Mouse (Mus musculus): ENCODE measurements around the gene Slc17a7. TPM values are rescaled to one million over a fixed set of nuclear protein-coding genes. Genes with fewer than 3 reads are reported as not detected.

Slc17a7 gene
- polyA plus RNA-seq, 1 experiment from 2014 or later, result not detected

DNA sequence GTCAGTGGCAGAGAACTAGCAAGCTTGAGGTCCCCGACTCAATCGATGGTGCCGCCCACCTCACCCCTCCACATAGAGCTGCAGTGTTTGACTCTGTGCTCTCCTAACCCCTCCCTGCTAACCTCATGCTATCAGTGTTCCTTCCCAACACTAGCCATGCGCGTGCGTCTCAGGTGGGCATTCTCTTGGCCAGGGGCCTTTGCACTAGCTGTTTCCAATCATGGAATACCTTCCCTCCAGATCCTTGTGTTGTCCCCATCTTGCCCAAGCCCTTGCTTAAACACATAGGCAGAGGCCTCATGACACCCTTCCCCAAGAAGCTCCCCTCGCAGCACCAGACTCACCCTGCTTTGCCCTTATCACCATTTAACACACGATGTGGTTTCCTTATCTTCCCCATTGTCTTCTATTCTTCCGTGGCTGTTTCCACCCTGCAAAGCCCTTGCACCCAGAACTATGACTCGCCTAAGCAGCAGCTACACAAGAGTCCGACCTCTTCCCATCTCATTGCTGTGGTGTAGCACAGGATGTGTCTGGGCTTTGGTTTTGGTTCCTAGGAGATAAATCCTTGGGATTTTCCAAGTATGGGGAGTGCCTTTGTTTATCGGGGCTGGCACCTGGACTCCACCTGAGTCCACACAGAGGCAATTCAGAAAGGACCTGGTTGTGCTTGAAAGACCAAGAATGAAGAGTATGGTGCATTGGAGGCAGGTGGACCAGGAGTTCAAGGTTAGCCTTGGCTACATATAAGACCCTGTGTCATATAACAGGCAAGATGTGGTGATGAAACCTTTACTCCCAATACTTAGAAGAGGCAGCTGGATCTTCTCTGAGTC is 26.4 kb upstream of the Slc17a7 start:
- WGBS (ENCODE audit: insufficient replicate concordance), result 30% methylated on average over 12 of the region's 12 CpGs
- TF ChIP-seq CTCF (IDR thresholded peaks at IDR 0.05; ENCODE audit: low read depth) (no peak), EP300 (IDR thresholded peaks at IDR 0.05; ENCODE audit: low read depth) (peak; percentile 64)

DNA sequence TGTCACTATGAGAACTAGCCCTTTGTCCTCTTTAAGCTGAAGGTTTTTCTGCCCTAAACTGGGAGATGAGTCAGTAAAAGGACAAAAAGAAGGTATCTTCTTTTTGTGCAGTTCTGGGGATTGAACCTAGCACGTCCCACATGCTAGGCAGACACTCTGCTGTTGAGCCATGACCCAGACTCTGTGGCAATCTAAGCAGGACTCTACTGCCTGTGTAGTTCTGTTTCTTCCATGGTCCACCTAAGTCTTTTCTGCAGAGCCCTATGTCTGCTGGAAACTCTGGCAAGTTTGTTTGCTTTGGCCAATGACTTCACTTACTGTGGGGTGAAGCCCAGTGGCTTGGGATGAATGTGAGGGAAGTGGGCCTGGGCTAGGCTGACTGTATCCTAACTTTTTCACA is 25.3 kb upstream of the Slc17a7 start:
- Histone ChIP-seq H3K27me3 (ENCODE audit: insufficient read depth, low read length) (no peaks in the 10 kb centered on the region), H3K9me3 (ENCODE audit: low read length) (no peaks in the 10 kb centered on the region), H3K4me1 (ENCODE audit: insufficient read depth) (peaks cover 23% of the 10 kb centered on the region), H3K4me2 (ENCODE audit: low read depth, low read length) (no peak overlapping the region), H3K9ac (replicated peaks) (no peak overlapping the region), H3K36me3 (replicated peaks; ENCODE audit: insufficient read depth, low read length) (peaks cover 11% of the 10 kb centered on the region; the same call in 1 of the 2 replicates), H3K4me3 (ENCODE audit: low read depth, low read length) (no peak overlapping the region), H3K27ac (ENCODE audit: low read depth) (no peak overlapping the region)
- DNase-seq, result no peak
- WGBS (ENCODE audit: insufficient replicate concordance), result 48% methylated on average over 1 of the region's 1 CpGs
- no peak for ATAC-seq
- no peak for TF ChIP-seq CTCF (IDR thresholded peaks at IDR 0.05; ENCODE audit: low read depth)
- TF ChIP-seq EP300 (IDR thresholded peaks at IDR 0.05; ENCODE audit: low read depth), result no peak

More for the DNA sequence above, 26.4 kb upstream of the Slc17a7 start:
- H3K9ac ChIP-seq (replicated peaks), result no peak overlapping the region
- H3K4me3 ChIP-seq (ENCODE audit: low read depth, low read length), result no peak overlapping the region
- H3K36me3 ChIP-seq (replicated peaks; ENCODE audit: insufficient read depth, low read length), result peaks cover 9% of the 10 kb centered on the region; the same call in 1 of the 2 replicates
- 0 out of 2 replicates have a peak overlapping the region, but pooled peaks have one; percentile 30 for H3K4me2 ChIP-seq (ENCODE audit: low read depth, low read length)
- ATAC-seq (peak; percentile 49), DNase-seq (no peak)
- no peaks in the 10 kb centered on the region for H3K9me3 ChIP-seq (ENCODE audit: low read length)
- peaks cover 23% of the 10 kb centered on the region for H3K4me1 ChIP-seq (ENCODE audit: insufficient read depth)
- H3K27ac ChIP-seq (ENCODE audit: low read depth), result peak overlapping the region; percentile 45
- no peaks in the 10 kb centered on the region for H3K27me3 ChIP-seq (ENCODE audit: insufficient read depth, low read length)

DNA sequence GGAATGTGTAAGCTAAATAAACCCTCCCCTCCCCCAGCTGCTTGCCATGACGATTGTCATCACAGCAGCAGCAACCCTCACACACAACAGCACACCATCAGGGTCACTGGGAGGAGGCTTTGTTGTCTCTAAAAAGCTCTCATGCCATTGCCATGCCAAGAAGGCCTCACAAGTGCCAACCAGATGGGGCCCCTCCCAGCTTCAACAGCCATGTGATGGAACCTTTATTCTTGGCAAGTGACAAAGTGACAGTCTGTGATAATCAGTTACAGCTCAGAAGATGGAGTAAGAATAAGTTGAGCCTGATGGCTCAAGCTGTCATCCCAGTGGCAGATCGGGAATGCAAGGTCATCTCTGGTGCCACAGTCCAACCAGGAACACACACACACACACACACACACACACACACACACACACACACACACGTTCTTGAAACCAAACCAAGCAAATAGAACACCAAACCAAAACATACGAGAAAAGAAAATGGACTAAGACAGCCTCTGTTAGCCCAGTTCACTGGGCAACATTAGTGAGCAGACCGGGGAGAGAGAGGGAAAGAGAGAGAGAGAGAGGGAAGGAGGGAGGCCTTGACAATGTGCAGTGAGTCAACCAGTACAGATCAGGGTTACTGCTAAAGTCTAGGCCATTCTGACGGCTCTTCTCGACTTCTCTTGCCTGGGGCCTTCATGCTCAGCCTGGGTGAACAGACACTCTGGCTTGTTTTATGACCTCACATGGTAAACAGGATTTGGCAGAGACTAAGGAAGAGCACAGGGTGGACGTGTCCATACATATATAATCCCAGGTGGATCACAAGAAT is 23.6 kb upstream of the Slc17a7 start:
- no peak overlapping the region for H3K27ac ChIP-seq (ENCODE audit: low read depth)
- no peak for DNase-seq
- H3K4me2 ChIP-seq (ENCODE audit: low read depth, low read length), result no peak overlapping the region
- H3K4me1 ChIP-seq (ENCODE audit: insufficient read depth), result peaks cover 20% of the 10 kb centered on the region
- ATAC-seq, result no peak
- TF ChIP-seq EP300 (IDR thresholded peaks at IDR 0.05; ENCODE audit: low read depth) (no peak), CTCF (IDR thresholded peaks at IDR 0.05; ENCODE audit: low read depth) (no peak)
- no peaks in the 10 kb centered on the region for H3K9me3 ChIP-seq (ENCODE audit: low read length)
- no peak overlapping the region for H3K4me3 ChIP-seq (ENCODE audit: low read depth, low read length)
- no peaks in the 10 kb centered on the region for H3K27me3 ChIP-seq (ENCODE audit: insufficient read depth, low read length)
- no peak overlapping the region for H3K9ac ChIP-seq (replicated peaks)
- peaks cover 27% of the 10 kb centered on the region for H3K36me3 ChIP-seq (replicated peaks; ENCODE audit: insufficient read depth, low read length)
- WGBS (ENCODE audit: insufficient replicate concordance), result 61% methylated on average over 8 of the region's 8 CpGs

DNA sequence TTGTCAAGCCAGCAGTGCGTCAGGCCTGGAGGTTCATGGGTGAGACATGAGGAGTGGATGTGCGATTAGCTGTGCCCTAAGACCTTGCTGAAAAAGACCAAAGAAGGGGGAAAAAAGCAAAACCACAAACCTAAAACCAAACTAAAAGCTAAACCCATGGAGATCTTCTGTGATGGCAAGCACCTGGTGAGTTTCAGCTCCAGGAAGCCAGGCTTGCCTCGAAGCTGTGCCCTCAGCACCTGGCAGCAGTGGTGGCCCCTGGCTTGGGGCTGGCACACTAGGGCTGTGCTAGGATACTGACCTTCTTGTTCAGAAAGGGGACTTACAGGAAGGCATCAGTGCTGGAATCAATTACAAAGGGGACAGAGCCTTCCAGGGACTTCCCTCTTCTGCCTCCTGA is 22.4 kb upstream of the Slc17a7 start:
- H3K4me1 ChIP-seq (ENCODE audit: insufficient read depth), result peaks cover 14% of the 10 kb centered on the region
- no peak overlapping the region for H3K9ac ChIP-seq (replicated peaks)
- peaks cover 38% of the 10 kb centered on the region for H3K36me3 ChIP-seq (replicated peaks; ENCODE audit: insufficient read depth, low read length)
- TF ChIP-seq CTCF (IDR thresholded peaks at IDR 0.05; ENCODE audit: low read depth), result no peak
- no peak for TF ChIP-seq EP300 (IDR thresholded peaks at IDR 0.05; ENCODE audit: low read depth)
- WGBS (ENCODE audit: insufficient replicate concordance), result 76% methylated on average over 3 of the region's 3 CpGs
- ATAC-seq (no peak), DNase-seq (no peak)
- H3K4me3 ChIP-seq (ENCODE audit: low read depth, low read length), result no peak overlapping the region
- no peak overlapping the region for H3K4me2 ChIP-seq (ENCODE audit: low read depth, low read length)
- H3K9me3 ChIP-seq (ENCODE audit: low read length), result no peaks in the 10 kb centered on the region
- no peak overlapping the region for H3K27ac ChIP-seq (ENCODE audit: low read depth)
- no peaks in the 10 kb centered on the region for H3K27me3 ChIP-seq (ENCODE audit: insufficient read depth, low read length)

DNA sequence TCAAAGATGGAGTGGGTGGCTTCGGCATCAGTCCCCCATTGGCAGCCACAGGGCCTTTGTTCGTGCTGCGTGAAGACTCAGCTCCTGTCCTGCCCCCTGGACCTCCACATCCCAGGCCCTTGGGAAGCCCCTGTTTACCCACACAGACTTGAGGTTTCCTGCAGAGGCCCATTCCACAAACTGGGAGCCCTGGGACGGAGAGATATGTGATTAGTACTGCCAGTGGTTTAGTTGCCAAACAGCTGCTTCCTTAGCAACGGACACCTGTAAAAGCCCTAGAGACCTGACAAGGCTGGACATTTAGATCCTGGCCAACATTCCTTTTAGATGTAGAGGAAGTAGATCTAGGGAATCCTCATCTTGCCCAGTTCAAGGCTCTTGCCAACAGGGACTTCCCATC is 21.8 kb upstream of the Slc17a7 start:
- WGBS (ENCODE audit: insufficient replicate concordance), result 81% methylated on average over 5 of the region's 5 CpGs
- H3K4me3 ChIP-seq (ENCODE audit: low read depth, low read length), result no peak overlapping the region
- ATAC-seq (no peak), DNase-seq (no peak)
- peaks cover 10% of the 10 kb centered on the region for H3K4me1 ChIP-seq (ENCODE audit: insufficient read depth)
- no peaks in the 10 kb centered on the region for H3K27me3 ChIP-seq (ENCODE audit: insufficient read depth, low read length)
- TF ChIP-seq CTCF (IDR thresholded peaks at IDR 0.05; ENCODE audit: low read depth) (no peak), EP300 (IDR thresholded peaks at IDR 0.05; ENCODE audit: low read depth) (no peak)
- no peak overlapping the region for H3K4me2 ChIP-seq (ENCODE audit: low read depth, low read length)
- H3K27ac ChIP-seq (ENCODE audit: low read depth), result no peak overlapping the region
- no peak overlapping the region for H3K9ac ChIP-seq (replicated peaks)
- H3K36me3 ChIP-seq (replicated peaks; ENCODE audit: insufficient read depth, low read length), result peaks cover 42% of the 10 kb centered on the region
- H3K9me3 ChIP-seq (ENCODE audit: low read length), result no peaks in the 10 kb centered on the region

All from liver, postnatal 0 days (tissue).